Mouse (Mus musculus) embryonic fibroblast, embryonic 13.5 days (primary cell): Measurements from ENCODE around the gene Aldh6a1.

Experiments
- CTCF ChIP-seq: IDR thresholded peaks from 2 replicates; pipeline ENCODE4 v1.5.1; 2011; ENCODE audit warnings: mild to moderate bottlenecking, control low read depth, low read length, moderate library complexity, borderline replicate concordance; ENCODE audit not compliant: insufficient read depth
- POLR2A ChIP-seq: IDR thresholded peaks from 2 replicates; pipeline ENCODE4 v1.6.1; 2011; ENCODE audit warnings: low read depth, mild to moderate bottlenecking, control low read depth, low read length, moderate library complexity

- TF ChIP-seq CTCF (no peak), POLR2A (peak; percentile 67)
Measured at GRCm38 (mm10) chr12:84408819-84409507, 41.8 kb downstream of the Aldh6a1 start, which contains the start of the genes Entpd5 and Bbof1.
